Mouse (Mus musculus) layer of hippocampus, postnatal 36 days (tissue): ENCODE data around the gene Erlin1. TPM values are rescaled to one million over a fixed set of nuclear protein-coding genes. Genes with fewer than 3 reads are reported as not detected.
A peak's percentile ranks its signal among the peaks of the same experiment; 100 is the strongest.

Source experiments
- DNase-seq, 2 experiments: peaks; one replicate each; pipeline ENCODE4 v3.0.0; 2022
- total RNA-seq, 2 experiments: library from RNA; stranded (reverse); gene quantifications; 2 replicates each; pipeline ENCODE4 v1.2.3; 2021

Erlin1 gene
- 10 to 100 TPM; 20.1 to 21.5 TPM for total RNA-seq

DNA sequence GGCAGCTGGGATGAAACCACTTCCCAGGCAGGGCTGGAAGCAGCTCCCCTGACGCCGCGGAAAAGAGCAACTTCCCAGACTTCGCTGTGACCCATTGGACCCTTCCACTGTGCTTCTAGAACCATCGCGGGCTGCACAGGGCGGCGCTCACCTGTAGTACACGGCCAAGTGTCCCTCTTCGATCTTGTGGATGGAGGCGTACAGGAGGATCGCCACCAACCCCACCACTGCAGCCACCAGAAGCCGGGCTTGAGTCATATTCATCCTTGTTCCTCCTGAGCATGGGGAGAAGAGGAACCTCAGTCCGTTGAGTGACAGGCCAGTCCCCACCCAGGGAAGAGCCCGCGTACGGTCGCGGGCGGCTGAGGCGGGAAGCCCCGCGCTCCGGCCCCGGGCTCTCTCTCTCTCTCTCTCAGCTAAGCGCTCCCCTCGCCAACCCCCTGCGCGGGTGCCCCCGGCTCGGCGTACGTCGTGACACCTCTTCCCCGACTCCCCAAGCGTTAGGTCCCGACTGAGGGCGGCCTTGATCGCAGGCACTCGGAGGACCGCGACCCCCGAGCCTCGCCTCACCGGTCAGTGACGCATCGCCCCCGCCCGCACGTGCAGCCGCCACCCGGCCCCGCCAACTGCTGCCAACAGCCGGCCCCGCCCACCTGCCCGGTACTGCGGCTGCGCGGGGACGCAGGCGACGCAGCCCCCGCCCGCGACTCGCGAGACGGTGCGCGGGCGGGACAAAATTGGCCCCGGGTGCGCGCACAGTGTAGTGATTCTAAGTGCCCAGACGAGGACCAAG is at the start of gene Erlin1:
Gene Erlin1 (minus strand): TSS at position 665 of the 793 bp plus-strand sequence.
- DNase-seq: peak; percentile 90 to 91

DNA sequence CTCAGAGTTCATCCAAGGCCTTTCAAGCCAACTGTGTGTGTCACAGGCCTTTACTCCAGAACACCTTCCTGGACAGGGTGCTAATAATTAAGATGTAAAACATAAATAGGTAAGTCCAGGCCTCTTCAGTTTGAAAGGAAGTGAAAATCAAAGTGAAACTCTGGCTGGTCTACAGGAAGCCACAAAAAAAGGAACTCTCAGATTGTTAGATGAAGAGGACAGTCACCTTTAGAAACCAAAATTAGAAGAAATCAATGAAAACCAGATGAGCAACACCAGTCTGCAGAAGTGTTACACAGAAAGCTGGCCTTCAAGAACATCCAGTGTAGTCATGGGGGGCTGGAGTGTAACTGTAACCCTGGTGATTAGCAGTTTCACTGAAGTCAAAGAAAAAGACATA is 48.2 kb upstream of the Erlin1 start:
- no peak for DNase-seq

DNA sequence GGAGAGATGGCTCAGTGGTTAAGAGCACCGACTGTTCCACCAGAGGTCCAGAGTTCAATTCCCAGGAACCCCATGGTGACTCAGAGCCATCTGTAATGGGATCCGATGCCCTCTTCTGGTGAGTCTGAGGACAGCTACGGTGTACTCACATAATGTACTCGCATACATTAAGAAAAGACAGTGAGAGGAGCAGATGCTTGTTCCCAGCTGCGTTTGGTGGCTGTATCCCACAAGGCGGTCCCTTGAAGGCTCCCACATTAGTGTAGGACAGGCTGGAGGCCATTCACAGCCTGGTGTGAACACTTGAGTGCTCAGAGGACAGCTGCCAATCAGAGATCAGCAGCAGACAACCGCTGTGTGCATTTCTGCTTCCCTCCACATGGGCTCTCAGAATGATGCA is 42.1 kb upstream of the Erlin1 start:
- no peak for DNase-seq

DNA sequence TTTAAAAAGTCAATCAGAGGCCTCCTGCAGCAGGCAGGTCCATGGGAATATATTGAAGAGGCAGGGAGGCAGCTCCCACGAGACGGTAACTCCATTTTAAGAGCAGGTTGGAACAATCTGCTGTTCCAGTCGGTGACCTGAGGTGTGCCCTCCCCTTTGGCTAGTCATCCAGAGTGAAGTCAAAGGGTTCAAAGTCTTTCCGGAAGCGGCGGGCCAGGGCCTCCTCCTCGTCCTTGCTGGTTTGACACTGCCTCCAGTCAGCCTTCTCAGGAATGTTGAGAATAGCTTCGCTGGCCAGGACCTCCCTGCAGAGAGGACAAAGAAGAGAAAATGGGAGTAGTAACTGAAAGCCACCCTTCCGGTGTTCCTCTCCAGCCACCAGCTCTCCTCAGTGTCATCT is 40.8 kb upstream of the Erlin1 start:
- DNase-seq: no peak

- no peak for DNase-seq
Measured at GRCm38 (mm10) chr19:44108996-44109395, 39.4 kb upstream of the Erlin1 start.

DNA sequence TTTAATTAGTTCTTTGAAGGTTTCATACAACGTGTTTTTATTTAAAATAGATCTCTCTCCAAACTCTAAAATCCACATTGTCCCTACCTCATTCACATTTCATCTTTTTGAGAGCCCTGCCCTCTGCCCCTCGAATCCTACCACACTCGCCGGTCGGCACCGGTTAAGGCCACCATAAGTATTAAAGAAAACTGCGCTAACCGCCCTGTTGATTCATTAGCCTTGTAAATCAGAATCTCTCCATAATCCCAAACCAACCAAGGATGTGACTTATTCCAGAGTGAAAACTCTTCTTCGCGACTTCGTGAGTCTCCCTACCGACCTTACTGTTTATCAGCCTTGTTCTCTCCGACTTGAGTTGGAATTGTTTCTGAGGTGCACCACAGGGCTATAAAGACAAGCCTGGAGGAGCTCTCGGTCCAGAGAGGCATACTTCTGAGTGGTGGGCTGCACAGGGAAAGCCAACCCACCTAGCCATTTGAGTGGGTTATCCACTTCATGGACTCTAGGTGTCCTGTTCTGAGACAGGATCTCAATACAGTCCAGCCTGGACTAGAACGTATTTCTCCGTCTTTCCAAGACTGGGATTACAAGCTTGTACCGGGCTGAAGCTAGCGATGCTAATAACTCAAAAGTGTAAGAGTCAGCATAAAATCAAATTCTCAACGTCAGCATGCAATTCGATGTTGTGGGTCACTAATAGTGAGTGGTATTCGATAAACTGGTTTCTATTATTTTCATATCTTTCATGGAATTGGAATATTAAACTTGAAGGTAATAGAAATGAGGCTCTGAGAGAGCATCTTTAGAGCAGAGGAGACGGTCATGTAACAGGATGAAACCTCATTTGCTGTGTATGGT is 38.3 kb upstream of the Erlin1 start:
- no peak for DNase-seq

DNA sequence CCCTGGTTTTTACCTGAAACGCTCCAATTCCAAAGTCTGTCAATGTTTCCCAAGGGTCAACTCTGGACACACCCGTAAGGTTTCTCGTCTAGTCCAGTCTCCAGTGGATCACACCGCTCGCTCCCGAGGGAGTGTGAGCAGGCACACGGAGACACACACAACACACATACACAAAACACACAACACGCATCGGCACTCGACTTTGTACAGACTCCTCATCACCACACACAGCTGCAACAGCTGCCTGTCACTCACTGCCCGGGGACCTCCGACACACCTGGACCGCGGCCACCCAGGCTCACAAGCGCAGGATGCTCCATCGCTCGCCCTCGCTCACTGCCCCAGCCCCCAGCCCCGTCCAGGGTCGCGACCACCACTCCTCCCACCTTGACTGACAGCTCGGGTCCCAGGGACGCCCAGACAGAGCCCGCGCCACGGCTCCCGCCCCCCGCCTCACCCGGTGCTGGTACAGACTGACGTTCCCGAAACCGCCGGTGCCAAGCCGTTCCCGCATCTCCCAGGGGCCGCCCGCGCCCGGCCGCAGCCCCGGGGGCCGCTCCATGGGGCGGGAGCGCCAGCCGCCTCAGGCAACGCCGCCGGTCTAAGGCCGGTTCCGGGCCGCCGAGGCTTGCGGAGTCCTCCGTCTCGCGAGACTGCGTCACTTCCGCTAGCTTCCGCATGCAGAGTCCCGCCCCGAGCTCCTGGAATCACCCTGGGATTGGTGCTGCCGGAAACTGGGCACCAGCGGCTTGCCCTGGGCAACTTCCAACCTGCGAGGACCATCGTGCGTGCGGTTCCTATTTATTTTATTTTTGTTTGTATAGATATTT is 37.5 kb upstream of the Erlin1 start, which contains the start of gene Chuk:
Gene Chuk (minus strand): TSS at position 650 of the 830 bp plus-strand sequence.
- peak; percentile 91 to 94 for DNase-seq

DNA sequence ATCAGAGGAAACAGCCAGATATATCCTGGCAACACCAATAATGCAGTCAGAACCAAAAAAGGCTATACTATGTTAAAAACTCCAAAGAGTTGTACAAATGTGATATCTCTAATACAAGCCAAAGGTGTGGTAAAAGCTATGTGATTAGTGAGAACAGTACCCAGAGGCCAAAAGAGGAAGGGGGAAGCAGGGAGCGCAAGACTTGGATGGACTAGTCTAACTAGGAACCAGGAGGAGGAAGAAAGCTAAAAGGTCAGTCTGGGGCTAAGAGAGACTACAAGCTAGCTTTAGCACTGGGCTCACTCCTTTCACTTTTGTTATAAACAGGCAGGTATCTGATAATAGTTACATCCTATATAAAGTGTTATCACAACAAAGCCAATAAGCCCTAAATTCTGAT is 34.8 kb upstream of the Erlin1 start:
- no peak for DNase-seq

DNA sequence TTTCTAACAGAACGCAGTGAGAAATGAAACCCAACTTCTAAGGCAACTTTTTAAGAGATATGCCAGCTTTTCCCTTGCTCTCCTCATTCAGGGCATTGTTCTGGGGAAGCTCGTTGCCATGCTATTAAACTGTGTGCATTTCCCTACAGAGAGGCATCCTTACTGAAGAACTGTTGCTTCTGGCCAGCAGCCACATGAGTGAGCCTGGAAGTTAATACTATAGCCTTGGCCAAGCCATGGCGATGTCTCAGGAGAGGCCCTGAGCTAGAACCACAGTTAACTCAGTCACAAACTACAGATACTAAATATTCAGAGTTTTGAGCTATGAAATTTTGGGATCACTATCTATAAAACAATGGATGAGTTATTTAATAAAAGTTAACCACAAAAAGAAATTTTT is 33.4 kb upstream of the Erlin1 start:
- no peak for DNase-seq

- DNase-seq: no peak
Measured at GRCm38 (mm10) chr19:44100840-44101239, 31.3 kb upstream of the Erlin1 start.

DNA sequence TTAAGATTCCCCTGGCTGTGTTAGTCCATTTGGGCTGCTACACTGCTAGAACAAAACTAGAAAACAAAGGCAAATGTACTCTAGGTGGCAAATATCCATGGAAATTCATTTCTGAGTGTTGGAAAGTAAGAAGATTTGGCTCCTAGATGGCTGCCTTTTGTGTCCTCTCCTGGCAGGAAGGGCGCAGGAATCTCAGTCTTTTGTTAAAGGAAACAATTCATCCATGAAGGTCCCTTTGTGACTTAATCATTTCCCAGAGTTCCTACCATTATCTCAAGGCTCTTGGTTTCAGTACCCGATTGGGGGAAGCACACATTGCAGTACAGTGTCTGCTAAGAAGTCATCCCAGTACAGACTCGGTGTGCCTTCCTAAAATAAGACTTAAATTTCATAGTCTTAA is 16.7 kb upstream of the Erlin1 start:
- DNase-seq: no peak

DNA sequence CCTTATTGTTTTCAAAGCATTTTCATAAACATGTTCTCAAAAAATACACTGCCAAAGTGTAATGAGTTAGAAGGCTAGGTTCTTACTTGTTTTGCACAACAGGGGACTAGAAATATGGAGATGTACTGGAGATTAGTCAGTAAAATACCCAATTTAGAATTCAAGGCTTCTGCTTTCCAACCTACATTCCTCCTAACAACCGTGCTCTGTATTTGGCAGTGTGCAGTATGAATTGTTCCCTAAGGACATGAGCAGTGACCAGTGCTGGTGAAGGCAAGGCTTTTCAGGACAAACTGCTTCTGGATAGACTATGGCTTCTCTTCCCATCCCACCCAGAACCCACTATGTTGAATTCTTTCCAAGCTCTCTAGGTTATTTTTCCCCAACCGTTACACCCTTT is 11.3 kb upstream of the Erlin1 start:
- DNase-seq: no peak

DNA sequence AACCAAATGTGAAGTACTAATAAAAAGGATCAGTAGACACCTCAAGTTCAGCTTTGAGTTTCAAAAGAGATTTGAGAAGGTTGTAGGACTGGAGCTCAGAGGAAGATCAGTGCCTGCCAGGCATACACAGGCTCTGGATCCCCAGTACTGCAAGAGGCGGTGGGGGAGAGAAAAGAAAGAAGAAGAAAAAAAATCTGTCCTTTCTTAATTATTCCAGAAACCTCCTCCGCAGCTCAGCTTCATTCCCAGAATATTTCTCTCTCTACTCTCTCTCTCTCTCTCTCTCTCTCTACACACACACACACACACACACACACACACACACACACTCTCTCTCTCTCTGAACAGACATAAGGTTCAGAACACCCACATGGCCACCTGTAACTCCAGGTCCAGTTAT is 10.4 kb upstream of the Erlin1 start:
- no peak for DNase-seq

DNA sequence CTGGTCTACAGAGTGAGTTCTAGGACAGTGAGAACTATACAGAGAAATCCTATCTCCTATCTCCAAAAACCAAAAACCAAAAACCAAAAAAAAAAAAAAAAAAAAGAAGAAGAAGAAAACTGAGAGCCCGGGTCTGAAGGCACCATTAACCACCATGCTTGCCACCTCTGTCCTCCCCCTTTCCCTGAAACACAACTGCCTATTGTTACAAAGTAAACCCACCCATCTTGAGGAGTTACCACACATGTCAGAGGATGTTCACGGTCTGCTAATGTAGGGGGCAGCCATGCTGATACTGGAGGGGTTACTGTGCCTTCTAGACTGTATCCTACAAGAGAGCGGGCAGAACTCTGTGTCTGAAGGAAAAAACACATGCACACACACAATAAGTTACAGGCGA is 7.4 kb upstream of the Erlin1 start:
- DNase-seq: no peak

- DNase-seq: no peak
Measured at GRCm38 (mm10) chr19:44076457-44076856, 6.9 kb upstream of the Erlin1 start.

GRCm38 (mm10) chr19:44074986-44075385 is 5.4 kb upstream of the Erlin1 start:
- no peak for DNase-seq

GRCm38 (mm10) chr19:44071166-44071565 is 1.6 kb upstream of the Erlin1 start:
- DNase-seq: no peak

DNA sequence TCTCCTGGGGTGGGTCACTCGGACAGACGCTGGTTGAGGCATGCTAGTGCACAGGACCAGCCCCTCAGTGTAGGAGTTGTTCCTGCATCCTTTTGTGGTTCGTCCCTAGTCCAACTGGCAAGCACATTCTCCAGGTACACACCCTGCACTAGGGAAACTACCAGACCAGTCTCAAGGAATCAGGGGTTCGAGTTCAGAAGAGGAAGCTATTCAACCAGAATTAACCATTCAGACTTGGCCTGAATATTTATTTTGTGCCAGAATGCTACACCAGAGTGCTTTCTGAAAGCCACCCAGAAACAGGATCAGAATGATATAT is 288 bp upstream of the Erlin1 start:
- DNase-seq: no peak

- DNase-seq: no peak
Measured at GRCm38 (mm10) chr19:44068232-44068631, 1.4 kb downstream of the Erlin1 start.

DNA sequence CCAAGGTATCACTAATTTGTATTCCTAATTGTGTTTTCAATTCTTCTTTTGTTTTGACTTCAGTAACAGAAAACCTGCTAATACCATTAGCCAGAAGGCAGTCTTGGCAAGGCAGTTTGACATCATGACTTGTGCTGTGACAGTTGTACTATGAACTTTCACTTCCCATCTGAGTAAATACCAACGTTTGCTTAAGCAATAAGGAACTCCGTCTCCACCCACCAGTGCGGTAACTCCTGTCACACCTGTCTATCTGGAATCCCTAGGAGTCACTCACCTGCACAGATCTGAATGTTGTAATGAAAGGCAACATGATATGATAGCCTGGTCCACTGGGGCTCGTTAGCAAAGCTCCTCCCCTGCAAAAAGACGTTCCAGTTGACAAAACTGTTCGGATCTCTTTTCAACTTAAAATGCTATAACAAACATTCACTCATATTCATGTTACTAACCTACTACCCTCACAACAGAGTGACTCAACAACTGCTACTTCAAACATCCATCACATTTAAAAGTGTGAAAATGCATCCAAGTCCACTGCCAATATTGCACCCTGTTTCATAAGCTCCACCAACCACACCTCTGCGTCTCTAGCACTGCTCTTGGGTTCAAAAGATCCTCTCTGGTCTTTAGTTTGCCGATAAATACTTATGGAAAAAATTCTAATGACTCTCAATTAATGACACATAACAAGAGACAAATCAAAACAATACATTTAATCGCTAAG is 2.1 kb downstream of the Erlin1 start:
- DNase-seq: no peak

GRCm38 (mm10) chr19:44064734-44065133 is 4.9 kb downstream of the Erlin1 start:
- no peak for DNase-seq

- DNase-seq: no peak
Measured at GRCm38 (mm10) chr19:44063773-44064172, 5.8 kb downstream of the Erlin1 start.
